Mouse (Mus musculus) telencephalon, adult 2 months (tissue): Measurements from ENCODE around the gene Dmrtc2.
"Not testable (repeated sequence)": the region's sequence is repeated elsewhere in the genome, so short reads cannot be mapped to it uniquely, and the experiment has no call there.

Experiments
- DNase-seq: peaks from one replicate; pipeline ENCODE4 v3.0.0-alpha.2; 2011; ENCODE audit warnings: low read depth, low spot score

Gene Dmrtc2

GRCm38 (mm10) chr7:24869080-24869479 lies 777 bp upstream of the Dmrtc2 start:
- DNase-seq: no peak

GRCm38 (mm10) chr7:24877588-24877987 lies 7.7 kb downstream of the Dmrtc2 start:
- no peak for DNase-seq

GRCm38 (mm10) chr7:24879620-24880019 lies 9.8 kb downstream of the Dmrtc2 start:
- no peak for DNase-seq

GRCm38 (mm10) chr7:24882416-24883199 lies 12.8 kb downstream of the Dmrtc2 start:
- DNase-seq: no peak

GRCm38 (mm10) chr7:24883896-24884692 lies 14.2 kb downstream of the Dmrtc2 start, which contains the start of gene Rps19:
Rps19 (plus strand) TSS chr7:24884371.
- DNase-seq: peak; percentile 99

- no peak for DNase-seq
Measured at GRCm38 (mm10) chr7:24884693-24885291, 14.9 kb downstream of the Dmrtc2 start.

- DNase-seq: no peak
Measured at GRCm38 (mm10) chr7:24885468-24886307, 15.8 kb downstream of the Dmrtc2 start.

- DNase-seq: no peak
Measured at GRCm38 (mm10) chr7:24886308-24886633, 16.4 kb downstream of the Dmrtc2 start.

GRCm38 (mm10) chr7:24887096-24887495 lies 17.2 kb downstream of the Dmrtc2 start:
- no peak for DNase-seq

GRCm38 (mm10) chr7:24889431-24890220 lies 19.8 kb downstream of the Dmrtc2 start:
- no peak for DNase-seq

- DNase-seq: peak; percentile 49
Measured at GRCm38 (mm10) chr7:24890281-24891216, 20.7 kb downstream of the Dmrtc2 start.

- DNase-seq: no peak
Measured at GRCm38 (mm10) chr7:24891241-24892124, 21.6 kb downstream of the Dmrtc2 start.

GRCm38 (mm10) chr7:24892125-24892583 lies 22.3 kb downstream of the Dmrtc2 start:
- no peak for DNase-seq

GRCm38 (mm10) chr7:24895749-24896148 lies 25.9 kb downstream of the Dmrtc2 start:
- DNase-seq: not testable (repeated sequence)

- no peak for DNase-seq
Measured at GRCm38 (mm10) chr7:24896269-24896668, 26.4 kb downstream of the Dmrtc2 start.

GRCm38 (mm10) chr7:24897224-24897623 lies 27.4 kb downstream of the Dmrtc2 start, which contains the start of gene Cd79a:
Cd79a (plus strand) TSS chr7:24897381.
- DNase-seq: no peak

GRCm38 (mm10) chr7:24897959-24898358 lies 28.1 kb downstream of the Dmrtc2 start:
- no peak for DNase-seq

GRCm38 (mm10) chr7:24901114-24901513 lies 31.3 kb downstream of the Dmrtc2 start:
- no peak for DNase-seq
